Mouse (Mus musculus): Measurements from ENCODE around the gene Psmb2. TPM values are rescaled to one million over a fixed set of nuclear protein-coding genes. Genes with fewer than 3 reads are reported as not detected.

The Psmb2 gene
- polyA plus RNA-seq, 1 experiment from 2014 or later, result 475 TPM

DNA sequence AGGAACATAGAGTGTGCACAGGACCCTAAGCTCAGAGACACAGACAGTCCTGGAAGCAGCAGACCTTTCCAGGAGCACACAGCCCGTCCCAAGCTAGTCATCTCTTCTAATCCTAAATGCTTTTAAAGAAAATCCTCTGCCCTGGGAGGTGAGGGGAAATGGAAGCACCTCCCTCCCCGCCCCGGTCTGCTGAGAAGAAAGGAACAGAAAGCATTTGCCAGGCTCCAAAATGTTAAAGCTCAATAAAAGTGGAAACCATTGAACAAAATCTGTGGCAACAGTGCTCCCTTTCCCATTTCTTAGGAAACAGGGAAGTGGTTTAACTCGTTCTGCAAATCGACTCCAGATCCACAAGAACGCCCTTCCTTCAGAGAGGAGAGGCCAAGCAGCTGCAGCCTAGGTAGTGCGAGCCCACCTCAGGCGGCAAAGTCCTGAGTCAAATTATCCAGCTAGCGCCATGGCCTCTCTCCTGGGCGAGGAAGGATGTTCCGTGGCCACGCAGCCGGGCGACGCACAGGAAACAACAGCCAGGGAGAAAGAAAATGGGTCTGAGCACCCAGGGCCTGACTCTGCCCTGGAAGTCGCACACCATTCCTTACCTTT, 56.7 kb downstream of the Psmb2 start:
- H3K4me1 ChIP-seq, result peaks cover 21% of the 10 kb centered on the region
- no peaks in the 10 kb centered on the region for H3K9me3 ChIP-seq
- H3K4me2 ChIP-seq, result no peak overlapping the region
- no peak overlapping the region for H3K4me3 ChIP-seq (replicated peaks)
- WGBS, result 4% methylated on average over 16 of the region's 16 CpGs
- no peak overlapping the region for H3K9ac ChIP-seq
- no peak for ATAC-seq (ENCODE audit: insufficient read depth, low FRiP score, low read depth)
- H3K36me3 ChIP-seq, result no peaks in the 10 kb centered on the region
- H3K27ac ChIP-seq, result no peak overlapping the region
- H3K27me3 ChIP-seq (replicated peaks), result peaks cover 94% of the 10 kb centered on the region

DNA sequence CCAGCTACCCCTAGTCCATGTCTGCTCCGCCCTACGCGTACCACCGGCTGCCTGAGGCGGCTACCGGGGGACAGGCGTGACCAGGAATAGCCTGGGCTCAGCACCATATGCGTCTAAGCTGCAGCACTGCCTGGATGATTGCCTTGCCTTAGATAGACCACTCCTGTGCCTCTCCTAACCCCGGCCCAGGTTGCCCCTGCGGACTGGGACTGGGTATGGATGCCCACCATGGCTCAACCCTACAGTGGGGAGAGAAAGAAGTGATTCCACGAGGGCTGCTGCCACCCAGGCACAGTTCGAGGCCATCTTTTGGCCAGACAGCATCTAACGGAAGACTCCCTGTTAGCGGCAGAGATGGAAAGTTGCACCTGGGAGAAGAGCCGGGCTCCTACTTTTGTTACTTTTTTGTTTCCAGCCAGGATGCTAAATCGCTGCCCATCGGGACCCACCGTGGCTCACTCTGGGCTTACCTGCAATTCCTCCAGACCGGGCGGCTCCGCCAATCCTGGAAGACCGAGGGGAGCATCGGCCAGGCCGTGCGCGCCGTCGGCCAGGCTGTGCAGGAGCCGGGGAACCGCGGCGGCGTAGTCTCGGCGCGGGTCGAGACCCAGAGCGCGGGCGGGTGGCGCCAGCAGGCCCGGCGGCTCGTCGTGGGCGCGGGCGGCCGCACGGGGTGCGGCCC, 57.4 kb downstream of the Psmb2 start:
- no peaks in the 10 kb centered on the region for H3K36me3 ChIP-seq
- H3K27ac ChIP-seq, result no peak overlapping the region
- H3K4me1 ChIP-seq, result peaks cover 21% of the 10 kb centered on the region
- H3K4me3 ChIP-seq (replicated peaks), result peak overlapping the region; percentile 36
- no peak for ATAC-seq (ENCODE audit: insufficient read depth, low FRiP score, low read depth)
- peak overlapping the region; percentile 57 for H3K4me2 ChIP-seq
- peaks cover 95% of the 10 kb centered on the region for H3K27me3 ChIP-seq (replicated peaks)
- WGBS, result 4% methylated on average over 51 of the region's 51 CpGs
- no peak overlapping the region for H3K9ac ChIP-seq
- no peaks in the 10 kb centered on the region for H3K9me3 ChIP-seq

DNA sequence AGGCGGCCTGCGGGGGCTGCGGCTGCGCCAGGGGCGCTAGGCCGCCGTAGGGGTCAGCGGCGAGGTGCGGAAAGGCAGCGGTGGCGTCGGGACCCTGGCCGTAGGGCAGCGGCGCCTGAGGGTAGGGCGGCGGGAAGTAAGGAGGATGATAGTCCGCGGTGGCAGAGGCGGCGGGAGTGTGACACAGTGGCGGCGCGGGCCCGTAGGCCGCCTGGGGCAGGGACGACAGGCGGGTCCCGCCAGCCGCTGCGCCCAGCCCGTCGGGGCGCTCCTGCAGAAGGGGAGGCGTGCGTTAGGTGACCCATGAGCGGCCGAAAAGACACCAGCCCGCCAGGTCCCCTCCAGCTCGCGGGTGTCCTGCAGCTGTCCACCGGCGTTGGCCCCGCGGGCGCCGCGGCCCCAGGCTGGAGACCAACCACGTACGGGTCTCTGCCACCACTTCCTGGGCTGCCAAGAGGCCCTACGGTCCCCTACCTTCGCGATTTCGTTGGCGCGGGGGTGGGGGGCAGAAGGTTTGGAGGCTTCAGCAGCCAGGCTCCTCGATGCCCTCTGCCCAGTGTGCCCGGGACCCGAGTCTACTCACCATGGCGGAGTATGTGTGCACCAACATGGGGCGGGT, 58.1 kb downstream of the Psmb2 start:
- H3K36me3 ChIP-seq, result no peaks in the 10 kb centered on the region
- H3K9ac ChIP-seq, result no peak overlapping the region
- ATAC-seq (ENCODE audit: insufficient read depth, low FRiP score, low read depth), result no peak
- WGBS, result 2% methylated on average over 54 of the region's 62 CpGs
- H3K4me2 ChIP-seq, result peak overlapping the region; percentile 57
- no peak overlapping the region for H3K27ac ChIP-seq
- no peaks in the 10 kb centered on the region for H3K9me3 ChIP-seq
- peak overlapping the region; percentile 36 for H3K4me3 ChIP-seq (replicated peaks)
- H3K4me1 ChIP-seq, result peaks cover 21% of the 10 kb centered on the region
- H3K27me3 ChIP-seq (replicated peaks), result peaks cover 88% of the 10 kb centered on the region

DNA sequence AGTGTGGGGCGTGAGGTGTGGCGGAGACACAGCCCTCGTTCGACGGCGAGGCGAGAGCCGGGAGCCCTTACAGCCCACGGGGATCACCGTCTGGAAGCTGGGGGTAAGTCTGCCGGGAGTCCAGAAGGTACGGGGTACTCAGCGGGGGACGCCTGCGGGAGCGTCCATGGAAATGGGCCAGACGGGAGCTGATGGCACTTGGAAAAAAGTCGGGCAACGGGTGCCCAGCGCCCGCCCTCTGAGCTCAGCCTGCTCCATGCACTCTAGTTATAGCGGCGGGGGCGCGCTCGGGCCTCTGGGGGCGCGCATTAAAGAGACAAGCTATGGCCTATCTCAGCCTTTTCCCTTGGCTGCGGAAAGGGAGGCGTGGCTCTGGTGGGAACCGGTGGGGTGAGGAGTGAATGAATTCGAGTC, 58.6 kb downstream of the Psmb2 start, which contains the start of gene Tfap2e:
Gene Tfap2e, minus strand, starts transcription at position 240 of the 414 bp plus-strand sequence.
- peak within 1 kb of the TSS; percentile 36 for H3K4me3 ChIP-seq (replicated peaks)
- no peak for ATAC-seq (ENCODE audit: insufficient read depth, low FRiP score, low read depth)
- H3K36me3 ChIP-seq, result no peaks in the 10 kb centered on the region
- H3K27me3 ChIP-seq (replicated peaks), result peaks cover 83% of the 10 kb centered on the region
- H3K27ac ChIP-seq, result no peak within 1 kb of the TSS
- peaks cover 21% of the 10 kb centered on the region for H3K4me1 ChIP-seq
- no peaks in the 10 kb centered on the region for H3K9me3 ChIP-seq
- 2% methylated on average over 32 of the region's 32 CpGs for WGBS
- H3K9ac ChIP-seq, result no peak within 1 kb of the TSS
- peak within 1 kb of the TSS; percentile 57 for H3K4me2 ChIP-seq

DNA sequence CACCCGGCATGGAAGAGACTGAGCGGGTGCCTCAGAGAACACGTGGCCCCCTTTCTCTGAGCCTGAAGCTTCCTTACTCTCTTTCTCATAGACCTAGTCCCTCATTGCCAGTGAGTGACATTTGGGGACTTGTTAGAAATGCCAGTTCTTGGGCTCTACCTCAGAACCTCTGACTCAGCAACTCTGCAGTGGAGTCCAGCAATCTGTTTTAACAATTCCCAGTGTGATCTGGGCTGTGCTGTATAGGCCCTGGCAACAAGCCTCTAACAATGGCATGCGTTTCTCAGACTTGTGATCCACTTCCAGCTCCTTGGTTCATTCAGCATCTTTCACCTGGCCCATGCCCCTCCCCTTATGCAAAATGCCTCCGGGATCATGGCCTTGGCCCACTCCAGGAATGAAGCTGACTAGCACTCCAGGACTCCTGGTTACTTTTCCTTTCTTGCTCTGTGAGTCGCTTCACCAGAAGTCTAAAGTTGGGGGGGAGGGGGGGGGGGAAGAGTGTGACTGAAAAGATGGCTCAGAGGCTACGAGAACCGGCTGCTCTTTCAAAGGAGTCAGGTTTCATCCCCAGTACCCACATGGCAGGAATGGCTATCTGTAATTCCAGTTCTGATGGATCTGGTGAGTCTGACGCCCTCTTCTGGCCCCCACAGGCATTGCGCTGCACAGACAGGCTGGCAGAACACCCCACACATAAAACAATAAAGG, 62.7 kb downstream of the Psmb2 start:
- no peak overlapping the region for H3K4me3 ChIP-seq (replicated peaks)
- H3K4me2 ChIP-seq, result no peak overlapping the region
- H3K9ac ChIP-seq, result no peak overlapping the region
- peaks cover 42% of the 10 kb centered on the region for H3K27me3 ChIP-seq (replicated peaks)
- peaks cover 13% of the 10 kb centered on the region for H3K4me1 ChIP-seq
- no peaks in the 10 kb centered on the region for H3K9me3 ChIP-seq
- ATAC-seq (ENCODE audit: insufficient read depth, low FRiP score, low read depth), result no peak
- no peak overlapping the region for H3K27ac ChIP-seq
- WGBS, result 23% methylated on average over 10 of the region's 10 CpGs
- H3K36me3 ChIP-seq, result peaks cover 8% of the 10 kb centered on the region

DNA sequence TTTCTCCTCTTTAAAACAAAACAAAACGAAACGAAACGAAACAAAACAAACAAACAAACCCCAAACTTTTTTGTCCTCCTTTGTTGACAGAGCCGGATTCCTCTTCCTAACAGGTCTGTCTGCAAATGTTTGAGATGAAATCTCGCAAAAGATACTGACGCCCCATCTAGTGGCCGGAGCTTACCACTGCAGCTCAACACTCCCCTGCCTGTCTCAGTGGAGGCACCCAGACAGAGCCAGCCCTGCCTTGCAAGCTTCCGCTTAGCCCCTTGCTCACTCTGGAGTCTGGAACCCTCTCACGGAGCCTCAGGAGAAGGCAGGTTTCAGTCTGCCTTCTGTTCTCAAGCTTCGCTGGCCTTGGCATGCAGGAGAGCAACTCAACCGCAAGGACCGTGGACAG, 64.0 kb downstream of the Psmb2 start:
- WGBS, result 5% methylated on average over 12 of the region's 12 CpGs
- no peak overlapping the region for H3K27ac ChIP-seq
- no peaks in the 10 kb centered on the region for H3K9me3 ChIP-seq
- peak; percentile 72; the same call in 1 of the 2 replicates for ATAC-seq (ENCODE audit: insufficient read depth, low FRiP score, low read depth)
- no peak overlapping the region for H3K9ac ChIP-seq
- peaks cover 29% of the 10 kb centered on the region for H3K27me3 ChIP-seq (replicated peaks)
- no peak overlapping the region for H3K4me3 ChIP-seq (replicated peaks)
- peaks cover 20% of the 10 kb centered on the region for H3K36me3 ChIP-seq
- peak overlapping the region; percentile 32; the same call in 1 of the 2 replicates for H3K4me2 ChIP-seq
- no peaks in the 10 kb centered on the region for H3K4me1 ChIP-seq

DNA sequence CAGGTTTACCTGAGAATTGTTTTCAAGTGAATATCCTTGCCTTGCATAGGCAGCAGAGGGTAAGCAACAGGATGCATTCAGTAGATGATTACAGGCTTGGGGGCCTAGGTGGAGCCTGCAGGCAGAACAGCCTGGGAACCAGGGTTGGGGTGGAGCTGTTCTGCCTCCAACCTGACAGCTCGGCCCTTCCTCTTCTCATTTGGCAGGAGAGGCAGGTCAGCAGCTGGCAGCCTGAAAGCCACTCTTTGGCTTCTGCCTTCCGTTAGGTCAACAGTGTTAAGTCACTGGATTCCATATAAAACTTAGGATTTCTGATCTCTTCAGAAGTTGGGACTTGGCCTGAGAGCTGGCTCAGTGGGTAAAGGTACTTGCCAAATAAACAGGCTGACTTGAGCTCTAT, 65.5 kb downstream of the Psmb2 start:
- Histone ChIP-seq H3K9me3 (no peaks in the 10 kb centered on the region), H3K9ac (no peak overlapping the region), H3K4me3 (replicated peaks) (no peak overlapping the region), H3K4me1 (no peaks in the 10 kb centered on the region), H3K36me3 (peaks cover 29% of the 10 kb centered on the region), H3K4me2 (no peak overlapping the region), H3K27me3 (replicated peaks) (peaks cover 14% of the 10 kb centered on the region), H3K27ac (no peak overlapping the region)
- ATAC-seq (ENCODE audit: insufficient read depth, low FRiP score, low read depth), result no peak
- 48% methylated on average over 2 of the region's 2 CpGs for WGBS

DNA sequence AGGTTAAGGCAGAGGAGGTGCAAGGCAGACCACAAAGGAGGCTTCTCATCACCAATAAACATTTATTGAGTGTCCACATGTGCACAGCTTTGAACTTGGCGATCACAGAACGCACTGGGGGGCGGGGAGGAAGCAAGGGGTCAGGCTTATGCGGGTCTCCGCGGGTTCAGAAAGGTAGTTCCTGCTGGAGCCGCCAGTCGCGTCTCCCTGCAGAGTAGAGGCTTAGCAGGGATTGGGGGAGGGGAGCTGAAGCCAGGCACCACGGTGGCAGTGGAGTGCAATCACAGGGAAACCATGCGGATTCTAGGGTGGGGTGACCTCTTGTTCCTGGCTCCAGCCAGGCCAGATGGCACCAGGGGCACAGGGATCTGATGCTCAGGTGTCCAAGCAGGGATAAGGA, 66.3 kb downstream of the Psmb2 start:
- Histone ChIP-seq H3K27ac (no peak overlapping the region), H3K27me3 (replicated peaks) (peaks cover 7% of the 10 kb centered on the region; the same call in 1 of the 2 replicates), H3K4me1 (no peaks in the 10 kb centered on the region), H3K4me2 (no peak overlapping the region), H3K9ac (no peak overlapping the region), H3K4me3 (replicated peaks) (no peak overlapping the region), H3K36me3 (peaks cover 36% of the 10 kb centered on the region), H3K9me3 (no peaks in the 10 kb centered on the region)
- 22% methylated on average over 11 of the region's 11 CpGs for WGBS
- ATAC-seq (ENCODE audit: insufficient read depth, low FRiP score, low read depth), result no peak

DNA sequence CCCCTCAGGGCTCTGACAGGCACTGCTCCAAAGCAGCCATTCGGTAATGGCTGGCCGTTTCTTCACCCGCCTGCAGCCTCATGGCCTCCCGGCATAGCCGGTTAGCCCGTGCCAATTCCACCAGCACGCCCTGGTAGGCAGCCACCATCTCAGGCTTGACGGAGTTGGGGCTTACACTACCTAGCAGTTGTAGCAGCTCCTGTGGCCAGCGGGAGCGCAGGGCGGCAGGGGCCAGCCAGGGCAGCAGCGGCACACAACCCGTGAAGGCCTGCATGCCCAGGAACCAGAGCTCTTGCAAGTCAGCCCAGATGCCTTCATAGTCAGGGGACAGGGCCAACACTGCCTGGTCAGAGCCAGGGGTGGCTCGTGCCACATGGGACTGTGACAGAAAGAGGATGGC, 67.4 kb downstream of the Psmb2 start:
- H3K4me3 ChIP-seq (replicated peaks), result no peak overlapping the region
- no peaks in the 10 kb centered on the region for H3K27me3 ChIP-seq (replicated peaks)
- H3K4me1 ChIP-seq, result peaks cover 5% of the 10 kb centered on the region; the same call in 1 of the 2 replicates
- no peak overlapping the region for H3K9ac ChIP-seq
- H3K36me3 ChIP-seq, result peaks cover 36% of the 10 kb centered on the region
- 92% methylated on average over 14 of the region's 14 CpGs for WGBS
- H3K27ac ChIP-seq, result no peak overlapping the region
- no peaks in the 10 kb centered on the region for H3K9me3 ChIP-seq
- H3K4me2 ChIP-seq, result no peak overlapping the region
- no peak for ATAC-seq (ENCODE audit: insufficient read depth, low FRiP score, low read depth)

DNA sequence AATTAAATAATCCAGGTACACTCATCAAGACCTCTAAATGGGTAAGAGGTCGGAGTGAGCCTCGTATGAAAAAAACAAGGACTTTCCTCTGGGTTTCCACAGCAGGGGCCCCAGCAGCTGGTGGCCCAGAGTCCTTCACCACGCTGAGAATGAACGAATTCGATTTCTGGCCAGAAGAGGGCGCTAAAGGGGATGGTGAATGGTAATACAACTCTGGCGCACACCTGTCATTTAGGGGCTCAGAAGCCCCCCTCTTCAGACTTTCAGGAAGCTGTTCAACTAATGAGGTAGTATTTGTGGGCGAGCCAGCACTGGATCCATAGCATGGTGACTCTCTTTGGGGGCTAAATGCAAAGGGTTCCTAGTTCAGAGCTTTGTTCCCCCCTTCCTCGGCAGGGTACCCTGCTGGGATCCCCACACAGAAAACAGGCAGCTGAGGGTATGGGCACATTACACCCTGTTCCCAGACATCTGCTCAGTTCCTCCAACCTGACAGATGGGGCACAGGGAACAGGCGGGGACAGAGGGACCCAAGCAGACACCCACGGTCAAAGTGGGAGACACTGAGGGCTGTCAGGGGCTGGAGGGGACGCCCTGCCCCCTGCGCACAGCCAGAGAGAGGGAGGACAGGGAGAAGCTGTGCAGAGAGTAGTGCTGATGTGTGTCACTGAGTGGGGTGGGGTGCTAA, 68.2 kb downstream of the Psmb2 start:
- Histone ChIP-seq H3K27ac (no peak overlapping the region), H3K36me3 (peaks cover 36% of the 10 kb centered on the region), H3K4me1 (peaks cover 12% of the 10 kb centered on the region), H3K4me2 (no peak overlapping the region), H3K9ac (no peak overlapping the region), H3K9me3 (no peaks in the 10 kb centered on the region), H3K4me3 (replicated peaks) (no peak overlapping the region), H3K27me3 (replicated peaks) (no peaks in the 10 kb centered on the region)
- 45% methylated on average over 13 of the region's 13 CpGs for WGBS
- ATAC-seq (ENCODE audit: insufficient read depth, low FRiP score, low read depth), result no peak

DNA sequence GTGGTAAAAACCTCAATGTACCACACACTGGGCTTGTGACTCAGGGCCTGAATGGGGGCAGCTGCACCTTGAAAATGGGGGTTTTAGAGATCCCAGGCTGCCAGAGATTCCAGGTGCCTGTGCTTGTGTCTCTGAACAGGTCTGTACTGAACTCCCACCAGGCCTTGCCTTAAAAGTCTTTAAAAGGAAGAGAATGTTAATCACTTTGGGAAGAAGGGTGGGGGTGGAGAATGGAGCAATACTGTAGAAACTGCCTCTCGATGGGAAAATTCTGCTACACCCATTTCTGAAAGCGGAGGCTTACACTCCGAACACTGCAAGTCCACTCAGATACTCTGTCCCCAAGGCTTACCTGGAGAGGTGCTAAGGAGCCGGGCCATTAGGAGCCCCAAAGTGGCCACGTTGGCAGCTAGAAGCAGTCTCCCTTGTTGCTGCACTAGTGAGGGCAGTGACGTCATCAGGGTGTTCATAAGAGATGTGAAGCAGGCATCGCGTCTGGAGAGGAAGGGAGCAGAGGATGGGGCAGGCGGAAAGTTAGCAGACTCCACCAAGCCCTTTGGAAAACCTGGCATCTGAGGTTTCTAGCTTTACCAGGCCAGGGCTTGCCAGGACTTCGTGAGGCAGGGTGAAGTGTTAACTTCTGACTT, 68.9 kb downstream of the Psmb2 start:
- no peaks in the 10 kb centered on the region for H3K27me3 ChIP-seq (replicated peaks)
- ATAC-seq (ENCODE audit: insufficient read depth, low FRiP score, low read depth), result no peak
- H3K9ac ChIP-seq, result no peak overlapping the region
- no peaks in the 10 kb centered on the region for H3K9me3 ChIP-seq
- no peak overlapping the region for H3K4me2 ChIP-seq
- peaks cover 15% of the 10 kb centered on the region for H3K4me1 ChIP-seq
- H3K4me3 ChIP-seq (replicated peaks), result no peak overlapping the region
- H3K36me3 ChIP-seq, result peaks cover 36% of the 10 kb centered on the region
- 78% methylated on average over 10 of the region's 10 CpGs for WGBS
- no peak overlapping the region for H3K27ac ChIP-seq

Measured in stomach, embryonic 15.5 days (tissue).